Mouse (Mus musculus) gonadal fat pad, adult 2 months (tissue): ENCODE data around the gene Hsf5. TPM values are rescaled to one million over a fixed set of nuclear protein-coding genes. Genes with fewer than 3 reads are reported as not detected.

Source experiments
- DNase-seq: peaks from one replicate; pipeline ENCODE4 v3.0.0-alpha.2; 2012; ENCODE audit warnings: low read depth
- polyA plus RNA-seq: library from polyadenylated mRNA; depleted of rRNA; stranded (reverse); fragments of >200 nt; gene quantifications from 2 replicates; pipeline ENCODE4 v1.2.3, GENCODE M21; 2012

The Hsf5 gene
- polyA plus RNA-seq, 1 experiment = 0.27 TPM

DNA sequence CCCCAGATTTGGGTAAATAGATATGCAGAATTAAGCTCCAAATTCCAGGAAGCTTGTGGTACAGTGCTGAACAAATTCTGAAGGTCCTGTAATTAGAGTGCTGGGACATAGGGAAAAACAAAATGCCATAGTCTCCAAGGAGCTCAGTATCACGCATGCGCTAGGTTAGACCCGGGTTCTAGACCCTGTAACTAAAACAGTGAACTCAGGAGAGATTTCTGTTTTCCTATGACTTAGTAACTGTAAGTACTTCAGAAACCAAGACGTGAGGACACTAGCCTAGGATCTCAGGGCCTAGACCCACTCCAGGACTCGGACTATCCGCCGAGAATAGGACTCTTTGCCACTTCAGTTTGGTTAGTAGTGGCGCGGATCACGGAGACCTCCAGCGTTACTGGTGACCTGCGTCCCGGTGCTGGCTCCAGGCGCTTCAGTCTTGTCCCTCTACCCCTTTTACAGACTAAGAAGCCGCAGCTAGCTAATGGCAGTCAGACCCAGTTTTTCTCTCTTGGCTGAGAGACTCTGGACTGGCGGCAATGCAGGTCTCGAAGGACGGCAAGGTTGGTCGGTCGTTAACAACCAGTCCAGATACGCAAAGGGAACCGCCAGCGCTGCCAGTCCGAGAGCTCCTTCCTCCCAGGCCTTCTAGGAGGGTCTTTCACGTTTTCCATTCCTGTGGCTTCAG is 26.0 kb upstream of the Hsf5 start:
- no peak for DNase-seq

DNA sequence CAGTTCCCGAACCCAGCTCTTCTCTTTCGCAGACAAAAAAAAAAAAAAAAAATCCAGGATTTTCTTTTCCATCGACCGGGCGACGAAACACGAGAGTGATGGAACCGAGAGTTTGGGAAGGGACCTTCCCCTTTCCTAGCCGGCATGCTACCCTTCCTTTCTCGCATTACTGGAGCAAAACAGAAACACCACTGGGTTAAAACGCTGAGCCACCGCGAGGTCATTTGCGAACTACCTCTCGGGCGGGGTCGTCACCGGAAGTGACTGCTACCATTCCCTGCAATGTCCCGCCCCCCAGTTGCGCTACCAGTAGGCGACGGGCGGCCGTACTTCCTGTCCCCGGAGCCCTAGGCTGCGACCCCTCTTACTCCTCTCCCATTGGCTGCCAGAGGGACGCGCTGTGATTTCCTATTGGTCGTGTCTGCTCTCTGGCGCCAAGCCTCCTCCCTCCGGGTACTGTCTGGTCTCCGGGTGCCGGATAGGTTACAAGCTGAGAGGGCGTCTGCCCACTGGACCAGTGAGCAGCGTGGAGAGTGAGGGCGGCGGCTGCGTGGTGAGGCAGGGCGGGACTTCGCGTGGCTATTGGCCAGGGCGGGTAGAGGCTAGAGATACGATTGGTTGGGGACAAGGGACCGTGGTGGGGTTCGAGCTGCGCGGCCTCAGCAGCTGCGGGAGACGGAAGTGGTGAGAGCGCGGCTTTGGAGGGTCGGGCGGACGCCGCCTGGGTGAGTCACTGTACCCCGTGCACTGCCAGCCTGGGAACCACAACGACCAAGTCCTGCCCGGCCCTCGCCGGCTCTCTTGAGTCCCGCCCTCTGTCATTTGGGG is 25.2 kb upstream of the Hsf5 start, which contains the start of gene Mtmr4:
Gene Mtmr4, plus strand, starts transcription at position 637 of the 828 bp plus-strand sequence.
- DNase-seq = peak; percentile 97

DNA sequence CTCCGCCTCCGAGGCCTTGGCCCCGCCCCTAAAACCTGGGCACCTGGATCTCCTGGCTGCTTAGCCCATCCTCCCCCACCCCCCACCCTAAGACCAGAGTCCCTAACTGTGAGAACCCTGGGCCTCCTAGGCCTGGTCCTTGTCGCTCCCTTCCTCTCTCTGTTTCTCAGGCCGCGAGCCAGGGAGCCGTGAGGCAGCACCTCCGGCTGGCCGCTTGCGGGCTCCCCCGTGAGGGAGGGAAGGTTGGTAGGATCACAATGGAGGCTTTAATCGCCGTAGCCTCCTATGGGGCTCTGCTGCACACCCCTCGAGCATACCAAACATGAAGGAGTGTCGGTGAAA is 24.6 kb upstream of the Hsf5 start:
- no peak for DNase-seq

DNA sequence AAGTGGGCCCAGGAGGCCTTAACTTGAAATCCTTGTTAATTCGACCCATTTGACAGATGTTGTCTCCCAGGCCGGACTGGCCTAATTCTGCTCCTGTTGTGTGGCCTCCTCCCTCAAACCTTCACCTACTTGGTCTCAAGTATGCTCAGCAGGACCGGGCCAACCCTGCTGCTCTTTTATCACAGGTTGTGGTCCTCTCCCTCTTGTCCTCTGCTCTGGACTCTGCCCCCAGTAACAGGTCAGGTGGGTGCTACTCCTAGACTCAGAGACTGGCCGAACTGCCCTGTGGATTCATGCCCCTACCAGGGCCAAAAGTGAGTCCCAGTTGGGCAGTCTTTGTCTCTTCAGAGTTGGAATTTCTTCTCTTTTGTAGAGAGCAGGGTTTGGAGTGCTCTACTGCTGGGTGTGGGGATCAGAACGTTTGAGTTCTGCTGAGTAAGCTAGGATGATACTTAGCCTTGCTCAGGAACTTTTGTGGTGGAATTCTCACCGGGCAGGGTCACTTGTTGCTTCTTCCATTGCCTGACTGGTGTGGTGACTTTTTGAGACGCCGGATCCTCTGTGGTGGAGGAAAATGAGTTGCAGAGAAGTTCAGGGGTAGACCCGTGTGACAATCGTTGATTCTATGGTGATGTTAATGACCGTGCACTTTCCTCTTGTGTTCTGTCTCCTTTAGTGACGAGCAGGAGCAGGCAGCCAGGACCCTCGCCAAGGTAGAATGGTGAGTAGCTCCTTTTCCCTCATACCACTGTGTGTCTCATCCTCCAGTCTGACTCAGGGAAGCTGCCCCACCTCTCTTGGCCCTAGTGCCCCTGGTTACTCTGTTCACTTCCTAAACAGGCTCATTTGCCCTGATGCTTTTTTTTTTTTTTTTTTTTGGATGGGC is 24.0 kb upstream of the Hsf5 start:
- DNase-seq = no peak

DNA sequence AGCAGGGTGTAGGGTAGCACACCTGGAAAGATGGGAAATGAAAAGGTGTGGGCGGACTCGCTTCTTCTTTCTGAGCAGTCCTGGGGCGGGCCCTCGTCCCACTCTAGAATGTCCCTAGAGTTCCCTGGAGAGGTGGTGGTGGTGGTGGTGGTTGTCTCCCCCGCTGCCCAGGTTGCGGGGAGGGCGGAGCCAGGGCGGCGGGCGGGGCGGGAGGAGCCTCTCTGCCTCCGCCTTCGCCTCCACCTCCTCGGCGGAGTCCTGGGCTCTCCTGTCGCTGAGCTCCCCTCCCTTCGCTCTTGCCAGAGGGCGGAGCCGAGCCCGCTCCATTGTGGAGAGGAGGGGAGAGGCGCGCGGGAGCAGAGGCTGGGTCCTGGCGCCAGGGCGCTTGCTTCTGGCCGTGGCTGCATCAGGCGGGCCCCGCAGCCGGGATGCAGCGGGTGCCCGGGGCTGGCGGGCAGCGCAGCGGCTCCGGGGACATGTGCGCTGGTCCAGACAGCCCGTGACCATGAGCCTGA is 21.6 kb upstream of the Hsf5 start:
- DNase-seq = no peak

DNA sequence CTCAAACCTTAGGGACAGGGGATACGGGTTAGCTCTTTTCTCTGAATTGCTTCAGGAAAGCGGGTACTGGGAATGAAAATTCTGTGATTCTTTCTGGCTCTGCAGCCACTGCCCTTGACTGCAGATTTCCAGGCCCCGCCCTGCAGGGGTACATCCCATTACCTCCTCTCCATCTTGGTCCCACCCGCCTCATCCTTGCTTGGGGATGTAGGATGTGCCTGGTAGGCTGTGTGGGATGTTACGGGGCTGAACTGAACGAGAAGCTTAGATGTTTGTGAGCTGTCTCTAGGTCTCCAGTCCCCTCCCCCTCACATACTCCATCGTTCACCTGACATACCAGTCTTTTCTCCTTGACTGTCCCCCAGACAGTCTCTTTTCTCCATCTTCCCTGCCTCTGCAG is 21.0 kb upstream of the Hsf5 start:
- no peak for DNase-seq

DNA sequence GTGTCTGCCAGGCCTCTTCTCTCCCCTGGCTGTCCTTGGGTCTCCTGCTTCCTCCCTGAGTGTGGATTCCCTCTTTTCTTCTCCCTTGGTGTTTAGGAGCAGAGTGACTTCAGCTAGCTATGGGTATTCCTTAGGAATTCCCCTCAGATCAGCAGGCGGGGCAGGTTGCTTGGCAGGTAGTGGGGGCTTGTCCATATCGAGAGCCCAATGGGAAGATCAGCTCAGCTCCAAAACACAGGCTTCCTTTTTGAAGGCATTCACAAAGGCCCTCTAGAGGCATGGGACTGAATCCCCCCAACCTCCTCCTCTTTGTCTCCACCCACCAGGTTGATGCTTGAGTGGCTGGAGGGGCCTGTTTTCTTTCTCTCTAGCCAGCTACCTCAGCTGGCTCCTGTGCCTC is 20.5 kb upstream of the Hsf5 start:
- no peak for DNase-seq

DNA sequence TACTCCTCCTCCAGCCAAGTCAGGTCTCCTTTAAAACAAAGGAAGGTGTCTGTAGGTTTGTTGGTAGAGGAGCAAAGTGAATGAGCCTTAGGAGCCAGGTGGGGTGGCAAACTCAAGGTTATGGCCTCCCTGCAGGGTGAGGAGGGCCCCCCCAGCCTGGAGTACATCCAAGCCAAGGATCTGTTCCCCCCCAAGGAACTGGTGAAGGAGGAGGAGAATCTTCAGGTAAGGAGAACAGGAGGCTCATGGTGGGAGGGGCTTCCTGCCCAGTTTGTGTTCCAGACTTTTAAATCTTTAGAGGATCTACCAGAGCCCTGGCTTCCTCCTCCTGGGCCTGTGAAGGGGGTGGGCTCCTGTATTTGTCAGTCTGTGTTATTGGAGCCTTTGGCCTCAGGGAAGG is 19.9 kb upstream of the Hsf5 start:
- no peak for DNase-seq

DNA sequence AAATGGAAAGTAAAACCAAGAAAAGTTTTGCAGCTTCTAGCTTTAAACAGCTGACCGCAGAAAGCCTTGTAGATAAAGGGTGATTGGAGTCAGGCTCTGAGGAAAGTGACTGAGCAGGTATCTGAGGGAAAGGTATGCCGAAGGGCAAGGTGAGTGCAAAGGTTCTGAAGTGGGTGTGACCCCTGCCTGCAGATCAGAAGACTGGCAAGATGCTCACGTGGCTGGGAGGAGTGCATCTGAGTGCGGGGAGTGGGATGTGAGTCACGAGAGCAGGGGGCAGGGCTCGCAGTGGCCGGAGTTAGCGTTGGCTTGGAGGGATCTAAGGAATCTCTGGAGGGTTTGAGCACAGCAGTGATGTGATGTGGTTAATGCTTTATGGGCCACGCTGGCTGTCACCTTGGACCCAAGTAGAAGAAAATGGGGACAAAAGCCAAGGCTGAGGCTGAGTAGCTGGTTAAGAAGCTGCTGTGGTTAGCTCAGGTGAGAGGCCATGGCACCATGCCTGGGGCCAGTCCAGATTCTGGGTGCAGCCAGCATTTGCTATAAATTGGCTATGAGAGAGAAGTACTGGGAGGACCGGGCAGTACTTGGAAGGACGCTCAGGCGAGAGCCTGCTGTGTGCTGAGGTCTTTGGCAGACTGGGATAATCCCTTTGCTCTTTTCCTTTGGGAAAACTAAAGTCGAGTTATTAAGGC is 17.4 kb upstream of the Hsf5 start:
- no peak for DNase-seq

DNA sequence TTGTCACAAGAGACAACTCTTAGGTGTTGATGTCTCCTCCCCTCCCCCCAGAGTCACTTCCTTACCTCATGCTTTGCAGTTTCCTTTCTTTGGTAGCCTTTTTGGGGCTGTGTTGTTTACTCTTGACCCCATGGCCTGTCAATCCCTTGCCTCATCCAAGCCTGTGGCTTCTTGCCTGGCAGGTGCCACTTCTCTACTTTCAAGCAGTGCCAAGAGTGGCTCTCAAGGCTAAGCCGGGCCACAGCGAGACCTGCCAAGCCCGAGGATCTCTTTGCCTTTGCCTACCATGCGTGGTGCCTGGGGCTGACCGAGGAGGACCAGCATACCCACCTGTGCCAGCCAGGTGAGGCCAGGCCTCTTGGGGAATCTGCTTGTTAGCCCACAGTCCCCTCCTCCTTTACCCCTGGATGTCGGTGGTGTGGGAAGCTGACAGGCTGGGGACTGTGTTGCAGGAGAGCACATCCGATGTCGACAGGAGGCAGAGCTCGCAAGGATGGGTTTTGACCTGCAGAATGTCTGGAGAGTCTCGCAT is 16.6 kb upstream of the Hsf5 start:
- no peak for DNase-seq

DNA sequence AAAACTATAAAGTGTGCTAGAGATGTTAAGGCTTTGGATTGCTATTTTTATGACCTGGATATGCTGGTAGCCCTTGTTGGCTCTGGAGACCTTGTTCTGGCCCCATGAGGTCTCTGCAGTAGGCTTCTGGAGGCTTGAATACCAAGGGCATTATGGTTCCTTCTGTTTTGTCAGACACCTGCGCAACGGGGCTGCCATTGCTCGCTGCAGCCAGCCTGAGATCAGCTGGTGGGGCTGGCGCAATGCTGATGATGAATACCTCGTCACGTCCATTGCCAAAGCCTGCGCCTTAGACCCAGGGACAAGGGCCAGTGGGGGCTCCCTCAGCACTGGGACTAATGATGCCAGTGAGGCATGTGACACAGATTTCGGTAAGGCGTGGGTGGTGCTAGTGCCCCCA is 14.7 kb upstream of the Hsf5 start:
- DNase-seq = no peak

DNA sequence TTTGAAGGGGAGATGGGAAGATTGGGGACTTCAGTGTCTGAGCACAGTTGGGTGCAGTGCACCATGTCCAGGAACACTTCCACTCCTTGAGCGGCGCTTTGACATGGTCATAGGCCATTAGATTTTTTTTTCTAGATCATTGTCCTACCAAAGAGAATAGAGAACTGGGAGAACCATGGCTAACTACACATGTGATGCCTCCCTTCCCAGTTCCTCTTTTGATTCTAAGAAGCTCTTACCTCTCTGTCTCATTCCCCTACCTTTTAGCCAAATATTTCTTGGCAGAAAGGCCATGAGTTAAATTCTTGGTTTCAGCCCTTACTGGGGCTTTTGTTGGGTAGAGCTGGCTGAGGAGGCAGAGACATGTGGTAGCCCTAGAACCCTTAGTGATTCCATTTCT is 13.4 kb upstream of the Hsf5 start:
- DNase-seq = no peak

DNA sequence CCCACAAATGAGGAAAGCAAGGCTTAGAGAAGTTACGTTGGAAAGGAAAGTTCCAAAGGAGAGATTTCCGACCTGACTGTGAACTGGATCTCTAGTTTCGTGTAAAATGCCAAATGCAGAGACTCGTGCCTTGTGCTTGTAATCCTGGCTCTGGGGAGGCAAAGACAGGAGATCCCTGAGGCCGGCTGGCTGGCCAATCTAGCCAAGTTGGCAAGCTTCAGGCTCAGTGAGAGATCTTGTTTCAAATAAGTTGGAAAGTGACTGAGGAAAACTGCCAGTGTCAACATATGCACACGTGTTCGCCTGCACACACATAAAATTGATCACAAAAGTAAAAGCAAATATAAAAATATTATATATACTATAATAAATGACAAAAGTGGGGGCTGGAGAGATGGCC is 7.7 kb upstream of the Hsf5 start:
- DNase-seq = peak; percentile 72

DNA sequence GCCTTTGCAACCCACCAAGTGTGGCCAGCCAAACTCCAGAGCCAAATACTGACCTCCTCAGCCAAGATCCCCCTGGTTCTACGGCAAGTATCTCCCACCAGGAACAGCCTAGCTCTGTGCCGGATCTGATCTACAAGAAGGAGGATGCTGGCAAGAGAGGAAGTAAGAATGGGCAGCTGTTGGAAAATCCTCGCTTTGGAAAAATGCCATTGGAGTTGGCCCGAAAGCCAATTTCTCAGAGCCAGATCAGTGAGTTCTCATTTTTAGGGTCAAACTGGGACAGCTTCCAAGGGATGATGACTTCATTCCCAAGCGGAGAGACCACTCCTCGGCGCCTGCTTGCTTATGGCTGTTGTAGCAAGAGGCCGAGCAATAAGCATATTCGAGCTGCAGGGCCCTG is 5.4 kb upstream of the Hsf5 start:
- no peak for DNase-seq

DNA sequence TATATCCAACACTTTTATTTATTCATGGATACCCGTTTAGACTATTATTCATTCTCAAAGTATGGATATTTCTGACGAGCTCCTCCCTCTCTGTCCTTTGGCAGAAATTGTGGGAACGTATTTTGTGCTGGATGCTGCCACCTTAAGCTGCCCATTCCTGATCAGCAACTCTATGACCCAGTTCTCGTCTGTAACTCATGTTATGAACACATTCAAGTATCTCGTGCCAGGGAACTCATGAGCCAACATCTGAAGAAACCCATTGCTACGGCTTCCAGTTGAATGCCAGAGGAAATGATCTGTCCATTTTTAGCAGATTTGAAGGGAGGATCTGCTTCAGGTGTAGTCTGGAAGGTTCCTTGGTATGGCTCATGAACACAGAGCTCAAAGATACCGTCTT is 3.0 kb upstream of the Hsf5 start:
- peak; percentile 83 for DNase-seq

DNA sequence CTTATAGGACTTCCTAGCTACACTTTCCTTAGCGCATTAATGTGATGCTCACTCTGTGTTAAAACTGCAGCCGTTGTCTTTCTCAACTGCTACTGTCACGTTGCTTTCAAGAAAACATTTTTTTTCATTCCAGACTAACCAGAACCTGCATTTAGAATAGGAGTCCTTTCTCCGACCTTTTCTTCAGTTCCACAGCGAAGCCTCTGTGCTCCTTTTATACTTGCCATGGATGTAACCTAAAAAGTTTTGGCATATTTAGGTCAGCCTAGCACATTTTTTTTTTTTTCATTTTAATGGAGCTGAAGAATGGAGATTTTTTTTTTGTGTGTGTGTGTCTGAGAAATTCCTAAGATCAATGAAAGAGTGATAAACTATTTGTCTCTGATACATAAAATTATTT is 1.4 kb upstream of the Hsf5 start:
- DNase-seq = no peak

DNA sequence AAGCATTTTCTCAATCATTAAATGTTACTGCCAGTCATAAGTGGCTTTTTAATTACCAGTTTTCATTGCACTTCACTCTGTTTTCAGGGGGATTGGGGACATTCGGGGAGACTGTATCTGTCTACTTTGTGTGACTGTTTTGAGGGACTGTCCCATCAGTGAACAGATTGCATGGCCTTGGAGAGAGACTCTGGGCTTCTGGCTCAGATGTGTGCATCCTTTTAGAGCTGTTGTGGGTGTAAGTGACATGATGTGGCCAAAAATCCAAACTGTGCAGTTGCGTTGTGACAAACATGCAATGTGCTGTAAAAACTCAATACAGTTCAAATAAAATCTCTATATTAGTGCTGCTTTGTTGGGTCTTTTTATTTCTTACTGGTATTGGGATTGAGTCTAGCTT is 1.0 kb upstream of the Hsf5 start:
- no peak for DNase-seq

DNA sequence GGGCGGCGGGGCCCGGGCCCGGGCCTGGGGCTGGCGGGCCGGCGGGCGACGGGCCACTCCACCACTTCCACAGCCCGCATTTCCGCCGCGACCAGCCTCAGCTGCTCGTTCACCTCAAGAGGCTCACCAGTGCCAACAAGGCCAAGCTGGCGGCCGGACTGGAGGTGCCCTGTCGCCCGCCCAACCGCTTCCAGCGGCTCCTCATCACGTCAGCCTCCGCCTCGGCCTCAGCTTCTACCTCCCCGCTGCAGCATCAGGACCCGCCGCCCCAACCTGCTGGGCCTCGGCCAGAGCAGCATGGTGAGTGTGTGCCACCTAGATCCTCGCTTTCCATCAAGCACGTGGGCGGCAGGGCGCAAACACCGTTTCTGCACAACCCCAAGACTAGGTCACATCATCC is 642 bp downstream of the Hsf5 start:
- no peak for DNase-seq

DNA sequence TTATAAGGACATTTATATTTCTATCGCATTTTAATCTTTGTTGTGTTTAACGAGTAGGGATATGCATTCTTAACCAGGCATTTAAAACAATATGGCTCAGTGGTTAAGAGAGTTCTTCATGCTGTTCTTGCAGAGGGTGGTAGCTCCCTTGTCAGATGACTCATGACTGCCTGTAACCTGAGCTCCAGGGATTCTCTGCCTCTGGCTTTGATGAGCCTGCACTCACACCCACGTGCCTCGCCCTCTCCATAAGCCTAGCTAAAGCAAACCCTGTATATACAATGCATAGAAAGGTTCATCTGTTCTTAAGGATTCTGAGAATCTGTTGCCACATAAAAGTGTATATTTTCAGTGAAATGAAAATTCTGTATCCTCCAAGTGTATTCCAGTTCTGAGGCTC is 6.2 kb downstream of the Hsf5 start:
- DNase-seq = no peak

DNA sequence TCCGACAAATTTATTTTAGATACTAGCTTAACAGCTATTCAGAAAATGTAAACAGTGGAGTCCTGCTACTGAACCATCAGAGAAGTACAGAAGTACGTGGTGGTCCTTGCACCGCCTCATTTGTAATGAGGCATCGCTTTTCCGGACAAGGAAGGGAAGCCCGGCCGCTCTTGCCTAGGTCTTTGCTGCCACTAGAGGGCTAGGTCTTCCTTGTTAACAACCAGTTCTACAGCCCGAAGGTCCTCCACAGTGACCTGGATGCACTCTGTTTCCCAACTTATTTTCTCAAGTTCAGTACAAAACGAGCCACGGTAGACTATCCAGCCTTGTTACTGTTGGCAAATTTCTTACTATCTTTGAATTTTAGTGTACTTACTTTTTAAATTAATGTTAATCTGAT is 12.9 kb downstream of the Hsf5 start:
- no peak for DNase-seq

DNA sequence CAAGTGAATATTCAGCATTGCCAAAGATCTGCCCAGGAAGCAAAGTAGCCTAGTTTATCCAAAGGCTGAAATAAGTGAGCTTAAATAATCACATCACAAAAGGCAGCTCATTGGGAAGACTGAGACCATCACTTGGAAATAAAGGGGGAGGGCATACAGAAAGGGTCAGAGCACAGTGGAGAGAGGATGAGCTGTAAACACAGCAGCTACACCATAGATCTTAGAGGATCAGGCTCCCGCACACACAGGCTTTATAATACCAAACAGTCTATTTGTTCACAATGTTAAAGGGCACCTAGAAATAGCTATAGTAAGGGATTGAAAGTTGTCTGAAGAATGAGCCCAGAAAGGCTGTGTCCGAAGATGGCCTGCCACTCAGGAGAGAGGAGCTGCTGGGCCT is 21.8 kb downstream of the Hsf5 start:
- DNase-seq = no peak

DNA sequence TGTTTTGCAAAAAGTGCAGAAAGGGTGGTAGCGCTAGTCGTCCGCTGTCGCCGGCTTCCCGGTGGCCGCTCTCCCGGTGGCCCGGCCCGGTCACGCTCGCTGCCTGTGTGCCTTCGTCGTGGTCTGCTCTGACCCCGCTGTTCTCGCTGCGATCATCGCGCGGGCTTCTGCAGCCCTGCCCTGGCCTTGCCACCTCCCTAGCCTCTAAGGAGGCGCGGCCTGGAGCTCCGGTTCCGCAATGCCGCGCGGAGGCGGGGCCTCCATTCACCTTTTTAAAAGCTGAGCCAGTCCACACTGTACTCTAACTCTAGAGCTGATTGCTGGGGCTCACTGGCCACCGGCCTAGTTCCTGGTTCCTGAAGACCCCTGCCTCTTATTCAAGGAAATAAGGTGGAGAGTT is 22.2 kb downstream of the Hsf5 start:
- no peak for DNase-seq
